Mouse (Mus musculus): ENCODE data around the gene Poc1b.

DNA sequence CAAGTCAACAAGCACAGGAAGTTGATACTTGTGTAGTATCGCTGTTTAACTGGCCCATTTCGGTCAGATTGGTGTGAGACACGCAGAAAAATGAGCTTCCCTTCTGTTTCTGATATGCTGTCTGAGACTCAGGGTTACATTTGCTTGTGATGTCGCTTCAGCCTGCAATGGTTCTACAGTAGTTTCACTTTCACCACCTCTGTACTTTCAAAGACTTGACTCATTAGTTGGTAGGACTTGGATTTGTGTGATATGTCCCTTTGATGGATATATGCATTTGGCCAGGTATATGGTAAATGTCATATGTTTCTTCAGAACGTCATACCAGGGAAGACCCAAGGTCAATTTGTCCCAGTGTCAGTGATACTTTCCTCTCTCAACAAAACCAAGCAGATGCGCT, 104.2 kb downstream of the Poc1b start:
- TF ChIP-seq CTCF (IDR thresholded peaks at IDR 0.05; ENCODE audit: insufficient read depth, low read length): no peak
- no peak for TF ChIP-seq POLR2A (IDR thresholded peaks at IDR 0.05; ENCODE audit: borderline replicate concordance, extremely low read depth, low read depth, low read length)

Measured in lung, adult 2 months (tissue).